Mouse (Mus musculus): Measurements from ENCODE around the gene Mkrn2os. TPM values are rescaled to one million over a fixed set of nuclear protein-coding genes. Genes with fewer than 3 reads are reported as not detected.

The Mkrn2os gene
- polyA plus RNA-seq, 1 experiment from 2014 or later, result 5.8 TPM

GRCm38 (mm10) chr6:115574171-115574570 is 18.2 kb downstream of the Mkrn2os start:
- H3K27ac ChIP-seq (ENCODE audit: low read depth, low read length), result no peak overlapping the region
- peaks cover 58% of the 10 kb centered on the region for H3K36me3 ChIP-seq (ENCODE audit: control insufficient read depth, insufficient read depth, low read length)
- no peak overlapping the region for H3K9ac ChIP-seq (ENCODE audit: low read depth, low read length)
- peaks cover 1% of the 10 kb centered on the region; the same call in 1 of the 2 replicates for H3K9me3 ChIP-seq (ENCODE audit: control insufficient read depth, low read length)
- no peak for ATAC-seq (ENCODE audit: low FRiP score, low TSS enrichment)
- H3K4me2 ChIP-seq (replicated peaks; ENCODE audit: low read depth, low read length), result no peak overlapping the region
- H3K4me3 ChIP-seq (ENCODE audit: low read length), result no peak overlapping the region
- H3K27me3 ChIP-seq (ENCODE audit: control insufficient read depth, insufficient read depth, low read length), result no peaks in the 10 kb centered on the region
- H3K4me1 ChIP-seq (ENCODE audit: control insufficient read depth, insufficient read depth, low read length), result no peaks in the 10 kb centered on the region
- WGBS, result 95% methylated on average over 7 of the region's 7 CpGs

DNA sequence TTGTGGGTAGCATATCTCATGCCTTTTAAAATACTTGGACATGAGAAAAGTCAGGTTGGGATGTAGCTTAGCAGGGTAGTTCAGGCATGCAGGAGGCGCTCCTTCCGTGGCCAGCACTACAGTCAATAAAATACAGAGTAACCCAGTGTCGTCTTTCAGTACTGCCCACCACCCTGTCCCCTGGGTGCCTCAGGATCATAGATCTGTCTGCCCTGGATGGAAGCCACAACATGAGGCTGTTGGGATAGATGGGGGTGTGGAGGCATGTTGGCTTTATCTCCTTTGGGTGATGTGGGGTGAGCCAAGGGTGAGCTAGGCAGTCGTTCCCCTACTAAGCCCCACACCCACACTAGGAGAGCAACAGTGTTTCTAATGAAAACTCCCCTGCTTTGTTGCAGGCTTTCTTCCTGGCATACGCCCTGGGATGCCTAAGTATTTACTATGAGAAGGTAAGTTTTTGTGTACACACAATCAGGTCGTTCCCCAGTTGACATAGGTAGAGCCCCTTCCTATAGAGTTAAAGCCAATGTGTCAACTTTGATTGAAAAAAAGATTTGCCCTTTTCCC is 26.8 kb downstream of the Mkrn2os start:
- no peak overlapping the region for H3K27ac ChIP-seq (ENCODE audit: low read depth, low read length)
- no peak overlapping the region for H3K4me3 ChIP-seq (ENCODE audit: low read length)
- H3K4me2 ChIP-seq (replicated peaks; ENCODE audit: low read depth, low read length), result no peak overlapping the region
- no peaks in the 10 kb centered on the region for H3K4me1 ChIP-seq (ENCODE audit: control insufficient read depth, insufficient read depth, low read length)
- H3K9me3 ChIP-seq (ENCODE audit: control insufficient read depth, low read length), result peaks cover 12% of the 10 kb centered on the region; the same call in 1 of the 2 replicates
- H3K36me3 ChIP-seq (ENCODE audit: control insufficient read depth, insufficient read depth, low read length), result peaks cover 37% of the 10 kb centered on the region
- H3K27me3 ChIP-seq (ENCODE audit: control insufficient read depth, insufficient read depth, low read length), result no peaks in the 10 kb centered on the region
- 75% methylated on average over 6 of the region's 6 CpGs for WGBS
- H3K9ac ChIP-seq (ENCODE audit: low read depth, low read length), result no peak overlapping the region
- ATAC-seq (ENCODE audit: low FRiP score, low TSS enrichment), result no peak

DNA sequence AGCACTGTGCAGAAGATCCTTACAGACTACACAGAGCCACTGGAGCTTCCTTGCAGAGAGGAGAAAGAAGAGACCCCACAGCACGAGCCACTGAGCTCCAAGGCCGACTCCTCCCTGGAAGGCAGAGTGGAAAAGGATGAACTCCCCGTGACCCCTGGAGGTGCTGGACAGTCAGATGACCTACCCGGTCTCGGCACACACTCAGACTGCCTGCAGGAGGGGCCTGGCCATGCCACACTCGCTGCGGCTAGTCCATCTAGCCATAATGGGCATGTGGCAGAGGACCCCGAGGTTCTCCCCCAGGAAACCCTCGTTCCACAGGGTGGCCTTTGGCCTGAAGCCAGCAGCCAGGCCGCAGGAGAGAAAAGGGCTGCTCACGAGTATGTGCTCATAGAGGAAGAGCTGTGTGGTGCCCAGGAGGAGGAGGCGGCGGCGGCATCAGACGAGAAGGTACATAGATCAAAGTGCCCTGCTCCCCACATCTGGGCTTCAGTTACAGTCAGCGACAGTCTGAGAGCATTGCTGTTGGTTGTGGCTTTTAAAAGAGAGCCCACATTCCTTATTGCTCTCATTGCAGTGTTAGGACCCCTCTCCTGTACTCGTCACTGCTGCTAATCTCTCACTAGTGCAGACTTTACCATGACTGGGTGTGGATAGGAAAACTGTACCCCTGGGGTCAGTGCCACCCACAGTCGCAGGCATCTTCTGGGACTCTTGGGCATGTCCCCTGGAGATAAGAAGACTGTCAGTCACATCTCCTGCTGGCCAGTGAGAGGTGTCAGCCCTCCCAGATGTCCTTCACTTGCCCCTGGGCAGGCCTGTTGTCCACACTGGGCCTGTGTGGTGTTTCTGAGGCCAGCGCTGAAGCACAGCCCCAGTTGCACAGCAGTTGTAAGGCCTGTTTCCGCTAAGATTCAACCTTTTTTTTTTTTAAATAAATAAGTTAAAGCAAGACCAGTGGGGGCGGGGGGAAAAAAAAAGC is 32.4 kb downstream of the Mkrn2os start:
- H3K4me1 ChIP-seq (ENCODE audit: control insufficient read depth, insufficient read depth, low read length), result 0 out of 2 replicates have a peak, but pooled peaks cover 3% of the 10 kb centered on the region
- H3K4me2 ChIP-seq (replicated peaks; ENCODE audit: low read depth, low read length), result no peak overlapping the region
- H3K36me3 ChIP-seq (ENCODE audit: control insufficient read depth, insufficient read depth, low read length), result peaks cover 34% of the 10 kb centered on the region
- no peak overlapping the region for H3K4me3 ChIP-seq (ENCODE audit: low read length)
- H3K9ac ChIP-seq (ENCODE audit: low read depth, low read length), result no peak overlapping the region
- no peak overlapping the region for H3K27ac ChIP-seq (ENCODE audit: low read depth, low read length)
- H3K9me3 ChIP-seq (ENCODE audit: control insufficient read depth, low read length), result no peaks in the 10 kb centered on the region
- peak; percentile 69 for ATAC-seq (ENCODE audit: low FRiP score, low TSS enrichment)
- no peaks in the 10 kb centered on the region for H3K27me3 ChIP-seq (ENCODE audit: control insufficient read depth, insufficient read depth, low read length)
- 44% methylated on average over 21 of the region's 21 CpGs for WGBS

DNA sequence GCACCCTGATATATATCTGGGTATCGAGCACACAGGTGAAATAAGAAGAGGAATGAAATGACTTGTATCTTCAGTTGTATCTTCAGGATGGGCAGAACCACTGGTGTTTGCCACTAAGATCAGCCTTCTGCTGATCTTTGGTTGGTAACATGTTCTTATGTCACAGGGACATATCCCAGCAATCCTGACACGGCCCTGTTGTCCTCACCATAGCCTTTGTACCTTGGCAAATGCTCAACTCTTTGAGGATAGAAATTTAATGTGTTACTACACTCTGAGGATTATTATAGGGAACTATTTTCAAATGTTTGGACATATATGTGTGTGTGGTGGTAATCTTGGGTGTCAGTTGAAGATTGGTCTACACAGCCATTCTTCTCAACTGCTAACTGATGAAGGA is 34.2 kb downstream of the Mkrn2os start:
- ATAC-seq (ENCODE audit: low FRiP score, low TSS enrichment), result no peak

DNA sequence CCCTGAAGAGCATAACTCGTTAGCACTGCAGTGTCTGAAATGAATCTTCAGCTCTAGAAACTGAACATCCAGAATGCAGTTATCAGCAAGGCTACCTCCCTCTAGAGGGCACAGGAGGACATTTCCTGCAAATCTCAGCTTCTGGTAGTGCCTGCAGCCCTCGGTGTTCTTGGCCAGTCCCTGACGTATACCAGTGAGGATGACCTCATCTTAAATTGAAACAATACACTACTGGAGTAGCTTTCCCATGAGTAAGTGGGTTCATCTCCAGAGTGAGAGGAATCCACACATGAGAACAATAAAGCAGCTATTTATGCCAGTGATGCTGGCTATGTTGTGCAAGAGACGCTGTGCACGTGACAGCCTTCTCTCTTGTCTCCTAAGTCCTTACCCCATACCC is 36.9 kb downstream of the Mkrn2os start:
- Histone ChIP-seq H3K9ac (ENCODE audit: low read depth, low read length) (no peak overlapping the region), H3K27me3 (ENCODE audit: control insufficient read depth, insufficient read depth, low read length) (no peaks in the 10 kb centered on the region), H3K4me3 (ENCODE audit: low read length) (no peak overlapping the region), H3K4me2 (replicated peaks; ENCODE audit: low read depth, low read length) (no peak overlapping the region), H3K36me3 (ENCODE audit: control insufficient read depth, insufficient read depth, low read length) (peaks cover 54% of the 10 kb centered on the region), H3K9me3 (ENCODE audit: control insufficient read depth, low read length) (no peaks in the 10 kb centered on the region), H3K4me1 (ENCODE audit: control insufficient read depth, insufficient read depth, low read length) (0 out of 2 replicates have a peak, but pooled peaks cover 3% of the 10 kb centered on the region), H3K27ac (ENCODE audit: low read depth, low read length) (no peak overlapping the region)
- no peak for ATAC-seq (ENCODE audit: low FRiP score, low TSS enrichment)
- 81% methylated on average over 5 of the region's 5 CpGs for WGBS

More for the DNA sequence above, 34.2 kb downstream of the Mkrn2os start:
- WGBS, result 98% methylated on average over 2 of the region's 2 CpGs
- Histone ChIP-seq H3K4me3 (ENCODE audit: low read length) (no peak overlapping the region), H3K27me3 (ENCODE audit: control insufficient read depth, insufficient read depth, low read length) (no peaks in the 10 kb centered on the region), H3K9me3 (ENCODE audit: control insufficient read depth, low read length) (no peaks in the 10 kb centered on the region), H3K27ac (ENCODE audit: low read depth, low read length) (no peak overlapping the region), H3K9ac (ENCODE audit: low read depth, low read length) (no peak overlapping the region), H3K4me1 (ENCODE audit: control insufficient read depth, insufficient read depth, low read length) (0 out of 2 replicates have a peak, but pooled peaks cover 3% of the 10 kb centered on the region), H3K4me2 (replicated peaks; ENCODE audit: low read depth, low read length) (no peak overlapping the region), H3K36me3 (ENCODE audit: control insufficient read depth, insufficient read depth, low read length) (peaks cover 42% of the 10 kb centered on the region)

DNA sequence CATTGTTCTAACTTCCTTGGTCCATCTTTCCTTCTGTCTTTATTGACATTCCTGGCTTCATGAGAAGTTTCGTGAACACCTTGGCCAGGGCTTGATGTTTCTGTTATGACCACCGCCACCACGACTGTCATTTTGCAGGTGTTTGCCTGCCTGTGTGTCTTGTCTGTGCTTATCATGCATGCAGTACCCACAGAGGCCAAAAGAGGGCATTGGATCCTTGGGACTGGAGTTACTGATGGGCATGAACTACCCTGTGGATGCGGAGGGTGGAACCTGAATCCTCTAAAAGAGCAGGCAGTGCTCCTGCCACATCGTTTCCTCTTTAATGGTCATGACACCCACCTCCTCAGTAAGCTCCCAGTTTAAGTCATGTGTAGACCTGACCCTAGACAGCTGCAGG is 46.1 kb downstream of the Mkrn2os start:
- H3K4me1 ChIP-seq (ENCODE audit: control insufficient read depth, insufficient read depth, low read length), result peaks cover 4% of the 10 kb centered on the region
- no peak overlapping the region for H3K9ac ChIP-seq (ENCODE audit: low read depth, low read length)
- no peaks in the 10 kb centered on the region for H3K27me3 ChIP-seq (ENCODE audit: control insufficient read depth, insufficient read depth, low read length)
- H3K4me2 ChIP-seq (replicated peaks; ENCODE audit: low read depth, low read length), result no peak overlapping the region
- no peaks in the 10 kb centered on the region for H3K9me3 ChIP-seq (ENCODE audit: control insufficient read depth, low read length)
- 89% methylated on average over 5 of the region's 5 CpGs for WGBS
- H3K36me3 ChIP-seq (ENCODE audit: control insufficient read depth, insufficient read depth, low read length), result peaks cover 31% of the 10 kb centered on the region
- no peak for ATAC-seq (ENCODE audit: low FRiP score, low TSS enrichment)
- H3K4me3 ChIP-seq (ENCODE audit: low read length), result no peak overlapping the region
- H3K27ac ChIP-seq (ENCODE audit: low read depth, low read length), result no peak overlapping the region

GRCm38 (mm10) chr6:115544442-115544970 is 47.9 kb downstream of the Mkrn2os start, which contains the start of gene Tsen2:
Tsen2 (plus strand) TSS chr6:115544664.
- H3K9me3 ChIP-seq (ENCODE audit: control insufficient read depth, low read length), result no peaks in the 10 kb centered on the region
- WGBS, result under 1% methylated on average over 38 of the region's 38 CpGs
- peaks cover 4% of the 10 kb centered on the region for H3K4me1 ChIP-seq (ENCODE audit: control insufficient read depth, insufficient read depth, low read length)
- H3K27me3 ChIP-seq (ENCODE audit: control insufficient read depth, insufficient read depth, low read length), result no peaks in the 10 kb centered on the region
- peak within 1 kb of the TSS; percentile 83 for H3K9ac ChIP-seq (ENCODE audit: low read depth, low read length)
- H3K27ac ChIP-seq (ENCODE audit: low read depth, low read length), result peak within 1 kb of the TSS; percentile 78
- H3K36me3 ChIP-seq (ENCODE audit: control insufficient read depth, insufficient read depth, low read length), result peaks cover 20% of the 10 kb centered on the region
- H3K4me3 ChIP-seq (ENCODE audit: low read length), result peak within 1 kb of the TSS; percentile 74
- peak; percentile 95 for ATAC-seq (ENCODE audit: low FRiP score, low TSS enrichment)
- H3K4me2 ChIP-seq (replicated peaks; ENCODE audit: low read depth, low read length), result peak within 1 kb of the TSS; percentile 81

- Histone ChIP-seq H3K9me3 (ENCODE audit: control insufficient read depth, low read length) (no peaks in the 10 kb centered on the region), H3K27me3 (ENCODE audit: control insufficient read depth, insufficient read depth, low read length) (no peaks in the 10 kb centered on the region), H3K4me2 (replicated peaks; ENCODE audit: low read depth, low read length) (no peak overlapping the region), H3K4me1 (ENCODE audit: control insufficient read depth, insufficient read depth, low read length) (peaks cover 4% of the 10 kb centered on the region), H3K36me3 (ENCODE audit: control insufficient read depth, insufficient read depth, low read length) (no peaks in the 10 kb centered on the region), H3K9ac (ENCODE audit: low read depth, low read length) (no peak overlapping the region), H3K27ac (ENCODE audit: low read depth, low read length) (no peak overlapping the region), H3K4me3 (ENCODE audit: low read length) (no peak overlapping the region)
- 69% methylated on average over 3 of the region's 3 CpGs for WGBS
- ATAC-seq (ENCODE audit: low FRiP score, low TSS enrichment), result no peak
Measured at GRCm38 (mm10) chr6:115542341-115542740, 50.0 kb downstream of the Mkrn2os start.

Data from kidney, embryonic 14.5 days (tissue).